Mouse (Mus musculus): ENCODE results near the gene Clec2l.

The Clec2l gene

DNA sequence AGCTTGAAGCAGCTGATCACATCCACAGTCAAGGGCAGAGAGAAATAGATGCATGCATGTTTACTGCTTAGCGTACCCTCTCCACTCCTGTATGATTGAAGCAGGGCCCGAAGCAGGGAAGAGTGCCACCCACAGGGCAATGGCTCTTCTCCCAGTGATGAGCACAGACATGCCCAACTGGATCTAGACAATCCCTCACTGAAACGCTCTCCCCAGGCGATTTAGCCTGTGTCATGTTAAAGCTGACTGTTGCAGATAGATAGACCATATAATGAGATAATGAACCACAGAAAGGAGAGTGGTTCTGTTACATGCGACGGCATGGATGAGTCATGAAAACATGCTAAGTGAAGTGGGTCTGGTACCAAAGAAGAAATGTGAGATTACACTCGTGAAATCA is 8.4 kb downstream of the Clec2l start:
- no peak for DNase-seq

DNA sequence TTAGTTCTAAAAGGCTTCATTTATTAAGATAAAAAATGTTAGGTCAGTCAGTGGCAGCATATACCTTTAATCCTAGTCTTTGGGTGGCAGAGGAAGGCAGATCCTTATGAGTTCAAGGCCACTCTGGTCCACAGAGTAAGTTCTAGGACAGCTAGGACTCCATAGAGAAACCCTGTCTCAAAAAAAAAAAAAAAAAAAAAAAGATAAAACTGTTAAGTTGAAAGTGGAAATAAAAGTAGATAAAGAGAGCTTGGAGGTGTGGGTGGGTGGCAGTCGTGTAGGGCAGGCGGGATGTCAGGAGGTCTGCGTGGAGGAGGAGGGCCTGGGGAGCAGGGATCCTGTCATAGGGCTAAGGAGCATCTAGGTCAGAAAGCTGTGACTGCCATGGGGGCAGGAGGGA is 9.1 kb downstream of the Clec2l start:
- DNase-seq = no peak

DNA sequence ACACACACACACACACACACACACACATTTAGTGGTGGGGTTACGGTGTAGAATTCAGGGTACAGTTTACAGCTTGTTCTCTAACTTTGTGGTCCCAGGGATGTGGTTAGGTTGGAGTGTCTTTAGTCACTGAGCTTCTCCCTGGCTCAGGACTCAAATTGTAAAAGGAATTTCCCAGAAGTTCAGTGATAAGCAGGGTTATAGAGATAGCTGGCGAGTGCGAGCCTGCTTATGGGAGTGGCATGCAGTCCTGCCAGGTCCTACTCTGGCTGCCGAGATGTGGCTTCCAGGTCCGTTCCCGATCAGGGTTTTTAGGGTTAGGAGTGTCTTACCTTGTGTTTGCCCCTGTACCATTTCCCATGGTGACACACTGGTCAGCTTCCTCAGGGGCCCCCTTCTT is 13.3 kb downstream of the Clec2l start:
- DNase-seq = no peak

DNA sequence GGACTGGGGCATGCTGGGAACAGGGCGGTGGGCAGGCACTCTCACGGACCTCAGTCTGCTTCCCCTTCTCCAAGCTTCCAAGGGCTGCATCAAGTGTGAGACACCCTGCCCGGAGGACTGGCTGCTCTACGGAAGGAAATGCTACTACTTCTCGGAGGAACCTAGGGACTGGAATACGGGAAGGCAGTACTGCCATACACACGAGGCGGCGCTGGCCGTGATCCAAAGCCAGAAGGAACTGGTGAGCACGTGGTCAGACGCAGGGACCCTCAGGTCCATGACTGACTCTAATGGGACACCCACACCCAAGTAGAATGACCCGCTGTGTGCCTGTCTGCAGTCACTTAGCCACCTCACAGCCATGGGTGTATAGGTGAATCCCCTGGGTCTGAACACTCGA is 13.9 kb downstream of the Clec2l start:
- DNase-seq = no peak

GRCm38 (mm10) chr6:38677629-38678028 is 14.8 kb downstream of the Clec2l start:
- DNase-seq = no peak

DNA sequence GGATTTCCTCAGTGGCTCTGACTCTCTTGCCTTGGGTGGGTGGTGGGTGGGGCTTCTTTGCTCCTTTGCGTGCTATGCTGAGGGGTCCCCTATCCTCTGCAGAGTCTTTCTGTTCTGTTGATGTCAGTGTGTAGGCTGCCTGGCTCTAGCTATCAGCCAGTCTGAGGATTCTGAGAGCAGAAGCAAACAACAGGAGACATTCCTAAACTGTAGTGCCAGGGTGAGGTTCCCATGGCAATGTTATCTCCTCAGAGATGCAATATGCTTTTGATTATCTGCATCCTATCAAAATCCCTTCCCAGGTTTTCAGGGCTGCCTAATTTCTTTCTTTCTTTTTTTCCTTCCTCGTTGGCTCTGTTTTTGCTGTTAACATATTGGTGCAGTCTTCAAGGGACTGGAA is 19.7 kb downstream of the Clec2l start:
- DNase-seq = no peak

DNA sequence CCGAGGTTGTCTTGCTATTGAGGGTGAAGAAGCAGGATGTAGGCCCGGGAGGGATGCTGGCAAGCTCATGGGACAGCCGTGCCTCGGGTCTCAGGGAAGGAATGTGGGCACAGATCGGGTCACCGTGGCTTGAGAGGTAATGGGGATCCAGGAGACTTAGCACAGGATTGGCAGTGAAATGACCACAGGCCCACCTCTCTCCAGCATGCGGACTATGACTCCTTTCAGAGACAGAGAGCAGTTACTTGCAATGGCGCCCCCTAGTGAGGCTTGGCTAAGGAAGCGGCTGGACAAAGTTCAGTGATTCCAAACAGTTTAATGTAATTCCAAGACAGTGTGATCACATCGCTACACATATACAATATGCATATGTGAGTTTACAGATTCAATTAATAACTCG is 24.3 kb downstream of the Clec2l start:
- peak; percentile 46 for DNase-seq

- peak; percentile 38 for DNase-seq
Measured at GRCm38 (mm10) chr6:38688841-38689240, 26.0 kb downstream of the Clec2l start.

DNA sequence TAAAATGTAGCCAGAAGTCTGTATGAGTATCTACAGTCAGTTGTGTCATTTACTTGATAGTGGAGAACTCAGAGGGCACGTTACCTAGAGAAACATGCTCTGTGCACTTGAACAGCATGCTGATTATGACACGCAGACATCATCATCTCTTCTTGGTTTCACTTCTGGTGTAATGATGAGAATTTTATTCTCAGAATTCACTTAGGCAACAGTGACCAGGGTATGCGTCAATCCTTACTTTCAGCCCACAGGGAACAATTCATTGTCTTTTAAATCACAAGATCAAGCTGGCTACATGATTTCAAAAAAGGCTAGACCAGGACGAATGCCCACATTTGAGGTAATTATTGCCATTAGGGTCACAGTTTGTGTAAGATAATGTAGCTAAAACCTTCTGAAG is 27.7 kb downstream of the Clec2l start:
- DNase-seq = no peak

GRCm38 (mm10) chr6:38691052-38691451 is 28.2 kb downstream of the Clec2l start:
- DNase-seq = no peak

GRCm38 (mm10) chr6:38692556-38692955 is 29.7 kb downstream of the Clec2l start:
- DNase-seq = no peak

GRCm38 (mm10) chr6:38695380-38696054 is 32.6 kb downstream of the Clec2l start:
- DNase-seq = peak; percentile 92

DNA sequence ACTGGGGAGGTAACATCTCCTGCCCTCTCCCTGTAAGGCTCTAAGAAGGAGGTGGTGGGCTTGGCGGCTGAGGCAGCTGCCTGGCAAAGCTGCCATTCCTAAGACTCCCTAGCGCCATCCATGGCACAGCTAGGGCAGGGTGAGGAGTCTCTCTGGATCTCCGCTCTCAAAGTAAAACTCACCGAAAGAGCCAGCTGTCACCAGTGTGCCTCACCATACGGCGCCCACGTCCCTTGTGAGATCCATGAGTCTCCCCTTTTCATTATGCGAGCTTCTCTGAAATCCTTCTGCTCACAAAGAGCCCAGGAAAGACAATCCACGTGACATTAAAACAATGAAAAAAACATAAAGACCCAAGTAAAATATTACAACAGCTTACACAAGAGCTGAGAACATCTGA is 33.7 kb downstream of the Clec2l start:
- DNase-seq = no peak

- DNase-seq = peak; percentile 53
Measured at GRCm38 (mm10) chr6:38698233-38698889, 35.5 kb downstream of the Clec2l start.

GRCm38 (mm10) chr6:38701421-38701820 is 38.6 kb downstream of the Clec2l start:
- no peak for DNase-seq

- DNase-seq = no peak
Measured at GRCm38 (mm10) chr6:38702810-38703399, 40.0 kb downstream of the Clec2l start.

DNA sequence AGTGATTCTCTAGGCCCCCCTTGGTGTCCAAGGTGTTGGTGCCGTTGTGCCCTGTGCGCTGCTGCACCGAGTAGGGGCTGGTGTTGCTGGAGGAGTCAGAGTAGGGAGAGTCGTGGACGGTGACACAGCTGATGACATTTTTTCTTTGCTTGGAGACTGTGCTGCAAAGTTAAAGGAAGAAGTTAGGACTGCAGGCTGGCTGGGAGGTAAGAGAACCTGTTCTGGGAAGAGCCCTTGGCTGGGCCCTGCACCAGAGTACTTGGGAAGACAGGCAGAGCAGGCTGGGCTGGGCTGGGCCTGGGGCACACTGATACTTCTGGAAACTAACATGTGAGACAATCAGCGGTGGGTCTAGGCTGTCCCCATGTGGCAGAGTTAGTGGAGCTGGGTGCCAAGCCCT is 40.7 kb downstream of the Clec2l start:
- no peak for DNase-seq

- peak; percentile 45 for DNase-seq
Measured at GRCm38 (mm10) chr6:38704264-38704984, 41.6 kb downstream of the Clec2l start.

DNA sequence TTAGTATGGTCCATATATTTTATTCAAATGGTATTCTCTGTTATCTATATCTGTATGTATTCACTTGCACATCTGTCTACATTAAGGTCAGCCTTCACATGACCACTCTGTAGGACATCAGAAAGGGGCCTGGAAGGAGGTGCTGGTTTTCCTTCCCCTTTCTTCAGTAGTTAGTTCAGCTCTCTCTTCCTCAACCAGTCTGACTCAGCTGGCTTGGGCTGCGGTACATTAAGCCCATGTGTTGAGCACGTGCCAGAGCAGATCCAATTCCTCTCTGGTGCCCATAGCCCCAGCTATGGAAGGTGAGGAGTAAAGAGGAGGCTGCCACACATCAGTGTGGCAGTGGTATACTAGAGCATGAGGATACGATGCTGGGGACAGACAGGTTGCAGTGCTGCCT is 47.6 kb downstream of the Clec2l start:
- peak; percentile 41 for DNase-seq

DNA sequence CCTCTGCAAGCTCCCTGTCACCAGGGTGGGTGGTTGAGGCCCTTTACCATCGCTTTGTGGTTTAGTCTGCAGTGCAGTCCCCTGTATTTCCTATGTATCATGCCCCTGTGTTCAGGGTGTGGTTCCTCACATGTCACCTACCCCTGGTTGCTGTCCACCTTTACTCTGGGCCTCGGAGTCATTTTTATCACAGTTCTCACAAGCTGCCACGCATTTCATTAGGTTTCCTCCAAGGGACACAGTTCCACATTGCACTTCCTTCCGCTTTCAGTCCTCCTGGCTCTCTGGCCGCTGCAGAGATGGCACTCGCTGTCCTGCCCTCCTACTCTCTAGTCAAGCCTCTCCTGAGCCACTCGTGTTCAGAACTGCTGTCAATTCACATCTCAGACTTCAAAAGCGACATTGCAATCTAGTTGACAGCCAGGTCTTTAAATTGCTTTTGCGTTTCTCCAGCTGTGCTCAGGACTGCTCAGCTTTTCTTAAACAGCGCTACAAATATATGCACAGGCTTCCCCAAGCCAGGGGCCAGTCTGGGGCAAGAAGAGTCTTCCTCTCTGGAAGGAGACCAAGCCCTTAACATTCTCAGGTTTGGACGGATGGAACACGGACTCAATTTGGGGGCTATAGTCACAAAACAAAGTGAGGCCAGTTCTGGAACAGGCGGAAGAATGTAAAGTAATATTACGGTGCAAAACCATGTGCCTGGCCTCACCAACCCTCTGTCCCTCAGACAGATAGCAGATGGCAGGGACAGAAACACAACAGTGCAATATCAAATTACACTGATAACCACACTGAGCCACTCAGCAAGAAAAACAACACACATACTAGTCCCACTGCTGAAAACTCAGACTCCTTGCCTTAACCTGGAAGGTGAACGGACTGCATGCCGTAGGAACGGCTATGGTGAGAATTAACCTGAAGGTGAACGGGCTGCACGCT is 51.4 kb downstream of the Clec2l start:
- no peak for DNase-seq

DNA sequence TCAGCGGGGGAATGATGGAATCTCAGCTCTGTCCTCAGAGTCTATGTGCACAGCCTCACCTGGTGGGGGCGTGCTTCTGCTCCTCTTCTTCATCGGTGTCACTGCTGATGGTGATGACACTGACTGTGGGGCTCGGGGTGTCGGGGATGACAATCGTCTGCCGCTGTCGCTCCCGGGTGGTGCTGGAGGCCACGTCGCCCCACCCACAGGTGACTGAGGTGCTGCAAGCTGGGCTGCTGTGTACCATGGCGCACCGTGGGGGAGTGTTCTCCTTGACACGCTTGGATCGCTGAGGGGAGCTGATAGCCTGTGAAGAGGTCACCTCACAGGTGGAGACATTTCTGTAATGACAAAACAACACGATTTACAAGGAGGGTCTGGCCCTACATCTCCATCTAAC is 53.0 kb downstream of the Clec2l start:
- no peak for DNase-seq

DNA sequence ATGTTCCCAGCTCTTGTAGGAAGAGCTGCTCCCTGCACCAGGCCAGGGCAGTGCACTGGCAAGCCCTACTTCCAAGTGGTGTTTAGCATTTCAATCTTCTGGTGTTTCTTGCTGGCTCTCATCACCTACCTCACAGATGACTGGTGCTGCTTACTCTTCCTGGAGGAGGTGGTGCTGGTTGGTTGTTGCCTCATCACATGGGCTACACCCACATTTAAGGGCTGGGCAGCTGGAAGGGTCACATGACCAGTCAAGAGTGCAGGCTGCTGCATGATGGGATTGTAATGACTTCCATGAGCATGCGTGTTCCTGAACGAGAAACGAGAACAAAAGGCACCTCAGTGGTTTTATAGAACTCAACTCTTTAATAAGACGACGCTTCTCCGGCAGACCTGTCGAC is 55.8 kb downstream of the Clec2l start:
- DNase-seq = no peak

DNA sequence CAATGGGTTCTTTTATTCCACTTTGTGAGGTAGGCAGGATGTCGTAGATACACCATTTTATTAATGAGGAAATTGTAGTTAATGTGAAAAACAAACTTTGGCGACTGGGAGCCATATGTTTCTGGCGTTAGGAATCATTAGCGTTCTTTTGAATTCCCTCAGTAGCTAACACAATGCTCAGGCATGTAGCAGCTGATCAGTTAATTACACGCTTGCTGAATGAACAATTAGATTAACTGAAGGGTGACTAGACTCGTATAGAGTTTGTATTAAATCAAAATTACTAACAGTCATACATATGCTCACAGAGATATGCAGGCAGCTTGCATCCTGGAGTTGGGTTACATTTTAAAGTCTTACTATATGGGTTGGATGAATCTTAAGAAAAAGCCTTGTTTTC is 56.4 kb downstream of the Clec2l start:
- DNase-seq = no peak
